8 mouse cellular contexts compared by ENCODE assay signal in genomic region chr9:18291571-18292429, GRCm38 (mm10). TPM values are rescaled to one million over a fixed set of nuclear protein-coding genes. Genes with fewer than 3 reads are reported as not detected.
A peak's percentile ranks its signal among the peaks of the same experiment; 100 is the strongest.
DNase-seq lines count a peak whose midpoint lies in the region; ATAC-seq lines count a peak whose summit lies in the region.

Chordc1 (plus strand) TSS chr9:18292125.

- H3K9me3 ChIP-seq in hindbrain, embryonic 12.5 days (replicated peaks) = no peaks in the 10 kb centered on the region

- 3% methylated on average over 49 of the region's 49 CpGs for WGBS in hindbrain, embryonic 12.5 days

- H3K27ac ChIP-seq in hindbrain, embryonic 12.5 days = peak within 1 kb of the TSS; percentile 88

- H3K4me3 ChIP-seq in hindbrain, embryonic 12.5 days = peak within 1 kb of the TSS; percentile 88

- 0 out of 2 replicates have a peak, but pooled peaks cover 3% of the 10 kb centered on the region for H3K36me3 ChIP-seq in hindbrain, embryonic 12.5 days

- DNase-seq in NIH3T3 (ENCODE audit: low read depth) = peak; percentile 98
- peak; percentile 99 for DNase-seq in cerebellum, postnatal 10 days
- DNase-seq in frontal cortex, postnatal 10 days (ENCODE audit: low spot score in 2 of 2) = peak; percentile 89 to 95
- peak; percentile 95 to 98 for DNase-seq in layer of hippocampus, postnatal 14 days (ENCODE audit: low spot score in 2 of 2)
- peak; percentile 94 for DNase-seq in lung, postnatal 14 days
- DNase-seq in retina, adult 2 months (ENCODE audit: low read depth, low spot score) = peak; percentile 91
- peak; percentile 92 for DNase-seq in thymus, postnatal 36 days

- peak; percentile 99 for ATAC-seq in hindbrain, embryonic 12.5 days (ENCODE audit: low FRiP score)

- peaks cover 10% of the 10 kb centered on the region for H3K4me1 ChIP-seq in hindbrain, embryonic 12.5 days

- peak within 1 kb of the TSS; percentile 97 for H3K9ac ChIP-seq in hindbrain, embryonic 12.5 days

- peak within 1 kb of the TSS; percentile 85 for H3K4me2 ChIP-seq in hindbrain, embryonic 12.5 days (replicated peaks)

- H3K27me3 ChIP-seq in hindbrain, embryonic 12.5 days = no peaks in the 10 kb centered on the region

RNA-seq across cellular contexts. Expression of gene Chordc1, which starts in this region (rescaled TPM):
- 127 and 134 TPM in 2 replicates for polyA plus RNA-seq in hindbrain, embryonic 12.5 days (2016; fragmentation: Nextera tagmentation; extraction: Ambion mirVana)
- total RNA-seq in layer of hippocampus, postnatal 14 days (2021) = 10 to 100 TPM; 84.8 to 88.9 TPM

Comparison
In these comparisons a context has a peak if more than half of its experiments do, and no peak if none do; other contexts are left out.
1. Peak in every context shown above with its lines: DNase-seq, ATAC-seq, H3K4me3 ChIP-seq and H3K27ac ChIP-seq.